Mouse (Mus musculus): ENCODE measurements around the gene Myzap.
"Not testable (repeated sequence)": the region's sequence is repeated elsewhere in the genome, so short reads cannot be mapped to it uniquely, and the experiment has no call there.

The Myzap gene

DNA sequence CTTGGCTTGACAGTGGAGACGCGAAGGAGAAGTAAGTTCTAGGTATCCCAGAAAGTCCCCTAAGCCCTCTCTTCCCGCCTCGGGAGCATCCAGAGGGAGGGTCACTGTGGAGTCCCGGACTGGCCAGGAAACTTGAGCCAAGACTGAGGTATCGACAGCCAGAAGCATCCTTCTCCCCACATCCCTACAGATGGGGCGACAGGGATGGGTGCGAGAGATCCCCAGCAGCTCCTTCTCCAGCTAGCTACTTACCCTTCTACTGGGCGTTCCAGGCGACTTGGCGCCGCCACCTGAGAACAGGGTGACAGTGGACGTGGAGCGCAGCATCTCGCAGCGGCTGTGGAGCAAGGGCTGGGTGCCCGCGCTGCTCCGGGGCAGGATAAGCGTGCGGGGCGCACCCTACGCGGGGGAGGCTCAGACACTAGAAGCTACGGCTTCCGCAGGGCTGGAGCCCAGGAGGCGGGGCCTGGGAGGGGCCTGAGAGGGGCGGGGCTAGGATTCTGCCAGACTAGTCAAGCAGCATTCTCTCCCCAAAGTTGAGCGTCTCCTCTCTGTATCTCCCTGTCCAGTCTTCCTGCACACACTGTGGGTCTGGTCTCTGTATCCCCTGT is at the start of gene Myzap:
Gene Myzap, minus strand, starts transcription at position 423 of the 611 bp plus-strand sequence.
- peak; percentile 58 for DNase-seq (ENCODE audit: low read depth, low spot score)

DNA sequence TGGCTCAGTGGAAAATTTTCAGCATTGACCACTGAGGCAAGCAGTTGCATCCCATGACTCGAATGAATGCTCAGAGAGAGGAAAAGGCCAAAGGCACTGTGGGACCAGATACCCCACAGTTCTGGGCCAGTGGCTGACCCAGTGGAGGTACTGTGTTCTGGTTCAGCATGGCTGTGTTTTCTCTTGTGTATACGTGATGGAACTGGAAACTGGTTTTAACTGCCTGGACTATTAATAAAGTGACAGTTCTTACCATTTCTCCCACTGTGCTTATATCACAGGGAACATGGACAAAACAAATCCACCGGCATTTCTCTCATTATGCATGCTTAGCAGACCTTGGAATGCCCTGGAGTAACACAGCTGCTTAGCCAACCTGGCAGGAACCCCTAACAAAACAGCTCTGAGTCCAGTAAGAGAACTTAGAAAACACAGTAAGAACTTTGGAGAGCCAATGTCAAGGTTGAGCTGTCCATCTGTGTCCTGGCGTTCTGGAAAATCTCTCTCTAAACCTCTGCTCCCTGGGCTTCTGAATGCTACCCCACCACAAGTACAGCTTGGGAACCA is 48.3 kb upstream of the Myzap start:
- no peak for DNase-seq (ENCODE audit: low read depth, low spot score)

DNA sequence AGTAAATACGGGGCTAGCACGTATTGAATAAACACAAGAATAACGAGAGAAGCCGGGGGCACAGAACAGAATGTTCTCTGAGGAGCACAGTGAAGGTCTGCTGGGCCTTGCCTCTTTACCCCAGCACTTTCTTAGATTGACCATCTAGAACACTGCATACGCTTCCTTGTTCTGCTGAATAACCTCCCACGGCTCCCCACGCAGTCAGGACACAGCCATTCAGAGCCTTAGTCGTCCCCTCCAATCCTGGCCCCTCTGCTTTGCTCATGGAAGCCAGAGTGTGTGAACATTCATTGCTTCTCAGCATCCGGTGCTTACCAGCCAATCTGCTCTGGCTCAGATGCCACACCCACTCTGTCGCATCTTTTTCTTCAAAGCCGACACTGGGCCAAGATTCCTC is 46.0 kb upstream of the Myzap start:
- no peak for DNase-seq (ENCODE audit: low read depth, low spot score)

DNA sequence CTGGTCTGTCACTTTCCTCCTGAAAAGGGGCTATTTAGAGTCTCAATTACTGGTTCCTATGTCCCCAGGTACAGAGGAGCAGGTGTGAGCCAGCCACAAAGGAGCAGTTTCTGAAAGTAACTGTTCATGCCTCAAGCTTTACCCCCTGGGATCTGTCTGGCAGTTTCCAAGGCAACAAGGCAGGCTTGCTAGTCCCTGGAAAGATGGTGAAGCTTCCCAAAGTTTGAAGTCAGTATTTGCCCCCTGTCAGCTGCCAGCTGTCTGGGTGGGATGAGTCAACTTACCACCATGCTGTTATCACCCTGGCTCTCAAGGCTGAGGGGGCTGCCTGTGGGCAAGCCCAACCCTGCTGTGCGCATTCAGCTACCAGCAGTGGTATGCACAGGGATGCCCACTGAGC is 44.7 kb upstream of the Myzap start:
- DNase-seq (ENCODE audit: low read depth, low spot score): no peak

DNA sequence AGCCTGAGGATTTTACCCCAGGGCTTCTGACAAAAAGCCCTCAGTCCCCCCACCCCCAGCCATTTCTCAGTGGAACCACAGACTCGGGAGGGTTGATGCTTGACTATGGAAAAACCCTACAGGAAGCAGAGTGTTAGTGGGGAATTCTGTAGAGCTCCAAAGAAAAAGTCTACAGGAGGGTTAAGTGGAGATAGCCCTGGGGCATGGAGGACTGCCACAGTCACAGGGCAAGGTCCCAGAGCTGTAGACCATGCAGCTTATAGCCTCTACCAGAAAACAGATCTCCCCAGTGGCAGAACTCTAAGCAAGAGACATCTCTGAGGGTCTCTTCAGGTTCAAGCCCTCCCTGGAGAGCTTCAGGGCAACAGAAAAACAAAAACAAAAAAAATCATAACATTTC is 43.5 kb upstream of the Myzap start:
- DNase-seq (ENCODE audit: low read depth, low spot score): no peak

DNA sequence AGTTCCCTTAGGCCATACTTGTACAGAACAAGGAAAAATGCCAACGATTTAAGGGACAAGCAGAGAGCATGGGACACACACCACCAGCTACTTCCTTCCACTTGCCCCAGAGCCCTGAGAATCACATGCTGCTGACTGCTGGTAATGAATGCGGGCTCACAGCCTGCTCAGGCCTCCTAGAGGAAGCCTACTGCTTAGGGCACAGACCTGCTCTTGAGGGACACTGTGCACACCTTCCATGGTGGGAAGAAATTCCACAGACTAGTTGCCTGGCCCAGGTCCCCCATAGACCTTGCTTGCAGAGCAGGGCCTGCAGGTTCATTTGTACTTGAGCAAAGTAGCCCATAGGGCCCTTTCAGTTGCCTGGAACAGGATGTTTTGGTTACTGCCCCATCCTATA is 42.8 kb upstream of the Myzap start:
- DNase-seq (ENCODE audit: low read depth, low spot score): no peak

DNA sequence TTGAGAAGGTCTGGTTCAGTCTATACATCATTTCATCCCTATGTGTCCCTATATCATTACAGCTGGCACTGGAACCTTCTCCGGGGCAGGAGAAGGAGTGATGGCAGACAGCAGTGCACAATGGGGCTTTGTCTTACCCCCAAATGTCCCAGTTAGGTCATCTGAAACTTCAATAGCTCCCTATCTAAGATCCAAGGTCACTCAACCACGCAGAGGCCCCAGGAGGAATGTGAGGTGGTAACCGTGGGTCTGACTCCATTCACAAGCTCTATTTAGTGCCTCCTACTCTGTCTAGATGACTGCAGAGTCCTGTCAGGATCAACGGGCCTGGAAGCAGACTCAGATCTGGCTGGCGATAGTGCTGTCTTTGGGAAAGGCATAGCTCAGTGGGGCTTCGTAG is 36.8 kb upstream of the Myzap start:
- no peak for DNase-seq (ENCODE audit: low read depth, low spot score)

DNA sequence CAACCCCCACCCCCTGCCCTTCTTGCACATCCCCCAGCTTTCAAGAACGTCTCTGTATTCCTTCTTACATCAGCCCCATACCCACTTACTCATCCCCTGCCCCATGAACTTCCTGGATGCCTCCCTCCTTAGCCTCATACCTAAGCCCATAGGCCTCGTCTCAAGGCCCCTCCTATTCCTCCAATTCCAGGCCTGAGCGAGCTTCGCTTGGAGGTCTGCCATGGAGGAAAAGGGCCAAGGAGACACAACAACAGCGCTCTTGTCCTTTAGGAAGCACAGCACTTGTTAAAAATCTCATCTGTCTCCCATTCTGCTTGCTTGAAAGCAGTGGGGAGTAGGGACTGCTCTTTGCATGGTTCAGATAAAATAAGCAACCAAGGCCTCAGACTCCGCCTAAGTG is 36.1 kb upstream of the Myzap start:
- DNase-seq (ENCODE audit: low read depth, low spot score): no peak

DNA sequence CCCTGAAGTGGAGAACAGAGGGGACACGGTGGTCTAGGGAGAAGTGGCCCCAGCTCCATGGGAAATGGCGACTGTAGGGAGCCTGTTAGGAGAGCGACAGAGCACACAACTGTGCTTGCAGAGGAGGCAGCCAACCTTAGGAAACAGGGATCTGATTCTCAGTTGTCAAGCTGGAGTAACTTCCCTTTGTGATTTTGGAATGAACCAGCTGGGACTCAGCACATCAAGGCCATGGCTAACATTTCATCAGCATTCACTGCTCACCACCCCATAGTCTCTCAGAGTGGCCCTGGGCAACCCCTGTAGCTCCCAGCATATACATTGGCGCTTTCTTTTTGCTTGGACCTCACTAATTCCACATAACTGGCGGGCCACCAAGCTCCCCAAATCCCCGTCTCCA is 33.8 kb upstream of the Myzap start:
- DNase-seq (ENCODE audit: low read depth, low spot score): no peak

DNA sequence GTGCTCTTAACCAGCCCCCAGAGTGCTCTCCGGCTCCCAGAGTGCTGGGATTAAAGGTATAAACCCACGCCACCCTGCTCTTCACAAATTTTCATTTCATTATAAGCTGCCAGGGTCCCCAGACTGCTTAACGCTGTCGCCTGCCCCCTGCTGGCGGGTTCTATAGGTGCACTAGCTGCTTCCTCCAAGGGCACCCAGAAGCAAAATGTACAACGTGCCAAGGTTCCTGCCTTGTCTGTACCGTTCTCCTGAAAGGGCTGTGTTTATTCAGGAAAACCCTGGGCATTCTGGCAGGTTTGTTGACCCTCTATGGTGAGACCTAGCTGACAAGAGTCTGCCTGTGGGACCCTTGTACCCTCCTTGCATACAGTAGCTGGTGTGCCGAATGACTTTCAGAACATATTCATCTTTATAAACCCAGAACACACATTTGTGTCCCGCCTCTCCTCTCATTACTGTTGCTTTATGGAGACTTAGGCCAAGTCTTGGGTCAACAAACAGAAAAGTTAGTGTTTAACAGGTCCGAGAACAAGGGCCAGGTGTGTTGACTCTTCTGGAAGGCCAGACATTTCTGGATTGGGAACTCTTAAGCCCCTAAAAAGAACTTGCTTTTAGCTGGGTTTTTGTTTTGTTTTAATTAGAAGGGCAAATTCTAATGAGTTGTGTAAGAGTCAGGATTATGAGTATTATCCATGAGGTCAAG is 32.8 kb upstream of the Myzap start:
- DNase-seq (ENCODE audit: low read depth, low spot score): peak; percentile 44

DNA sequence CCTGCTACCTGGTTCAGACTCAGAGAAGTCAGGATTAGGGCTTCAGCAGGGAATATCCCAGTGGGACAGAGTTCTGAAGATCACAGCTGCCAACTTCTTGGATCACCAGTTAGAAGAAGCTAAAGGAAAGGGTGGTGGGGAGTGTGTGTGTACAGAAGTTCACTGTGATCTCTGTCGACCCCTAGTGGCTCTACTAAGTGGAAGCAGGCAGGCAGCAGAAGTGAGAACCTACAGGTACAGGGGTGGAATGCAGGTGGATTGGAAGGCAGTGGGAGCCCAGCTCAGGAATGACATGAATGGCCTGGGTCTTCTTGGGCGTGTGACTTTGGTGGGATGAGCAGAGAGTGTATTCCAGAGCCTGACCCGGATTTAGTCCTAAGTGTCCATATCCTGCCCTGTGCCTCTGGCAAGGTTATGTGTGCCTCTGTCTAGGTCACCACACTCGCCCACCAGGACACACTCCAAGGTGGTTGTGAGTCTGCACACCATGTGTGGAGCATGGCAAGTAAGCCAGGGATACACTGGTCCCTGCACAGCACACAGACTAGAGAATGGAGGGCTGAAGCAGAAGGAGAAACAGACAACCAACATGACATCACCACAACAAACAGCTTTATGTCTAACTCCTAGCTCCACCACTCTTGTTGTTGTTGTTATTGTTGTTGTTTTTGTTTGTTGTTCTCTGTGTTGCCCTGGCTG is 31.9 kb upstream of the Myzap start:
- DNase-seq (ENCODE audit: low read depth, low spot score): peak; percentile 48

DNA sequence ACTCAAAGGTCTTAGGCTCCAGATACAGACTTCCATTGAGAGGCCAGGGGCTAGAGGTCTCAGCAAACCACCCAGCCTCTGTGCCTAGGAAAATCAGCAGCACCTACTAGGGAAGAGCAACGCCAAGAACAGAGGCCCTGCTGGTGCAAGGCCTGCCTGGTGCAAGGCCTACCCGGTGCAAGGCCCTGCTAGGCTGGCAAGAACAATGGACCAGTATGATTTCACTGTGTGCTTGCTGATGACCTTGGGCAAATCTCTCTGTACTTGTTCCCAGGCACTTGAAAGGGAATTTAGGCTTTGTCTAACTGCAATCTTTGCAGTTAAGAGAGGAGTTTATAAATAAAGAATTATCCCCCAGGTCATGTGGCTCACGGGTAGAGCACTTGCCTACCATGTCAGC is 30.4 kb upstream of the Myzap start:
- no peak for DNase-seq (ENCODE audit: low read depth, low spot score)

DNA sequence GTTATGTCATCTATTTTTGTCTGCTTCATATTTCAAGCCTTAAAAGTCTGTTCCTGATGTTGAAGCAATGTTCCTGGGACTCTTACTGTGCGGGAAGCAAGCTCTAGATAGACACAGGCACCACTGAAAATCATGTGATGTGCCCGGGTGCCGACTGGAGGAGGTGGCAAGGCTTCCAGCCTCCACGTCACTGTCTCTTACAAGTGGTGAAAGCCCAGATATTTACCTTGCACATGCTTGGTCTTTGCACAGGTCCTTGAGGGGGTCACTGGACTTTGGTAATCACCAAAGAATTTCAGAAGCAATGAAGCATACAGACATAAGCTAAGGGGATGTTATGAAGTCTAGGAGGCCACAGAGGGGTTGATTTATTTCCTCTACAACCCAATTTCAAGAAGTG is 29.8 kb upstream of the Myzap start:
- no peak for DNase-seq (ENCODE audit: low read depth, low spot score)

DNA sequence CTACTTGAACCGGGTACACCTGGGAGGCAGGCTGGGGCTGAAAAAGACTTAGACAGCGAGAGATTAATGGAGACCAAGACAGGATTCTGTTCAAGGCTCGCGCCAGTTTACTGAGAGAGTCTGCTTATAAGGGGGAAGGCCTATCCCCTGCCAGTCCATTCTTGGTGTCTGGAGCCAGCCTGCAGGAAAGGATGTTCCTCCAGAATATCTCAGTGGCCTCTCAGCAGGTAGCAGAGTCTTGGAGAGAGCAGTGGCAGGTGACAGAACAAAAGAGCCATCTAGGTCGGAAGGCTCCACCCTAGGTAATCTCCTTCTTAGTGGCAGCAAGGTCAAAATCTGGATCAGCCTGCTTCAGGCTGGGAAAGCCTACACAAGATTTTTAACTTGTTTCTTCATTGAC is 28.0 kb upstream of the Myzap start:
- DNase-seq (ENCODE audit: low read depth, low spot score): not testable (repeated sequence)

DNA sequence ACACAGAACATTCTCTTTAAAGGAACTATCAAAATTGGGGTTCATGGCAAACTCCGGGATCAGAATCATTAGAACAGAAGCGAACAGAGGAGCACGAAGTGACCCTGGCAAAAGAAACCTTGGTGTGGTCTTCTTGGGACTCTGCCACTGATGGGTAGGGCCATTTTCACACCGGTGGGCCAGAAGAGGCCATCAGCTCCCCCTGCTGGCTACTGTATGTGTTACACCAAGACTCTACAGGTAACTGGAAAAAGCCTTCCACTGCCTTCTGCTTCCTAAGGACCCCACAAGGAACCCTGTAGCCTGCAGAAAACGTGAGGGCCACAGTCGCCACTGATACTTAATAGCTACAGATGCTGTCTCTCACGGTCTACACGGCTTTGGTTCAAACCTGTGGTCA is 25.2 kb upstream of the Myzap start:
- DNase-seq (ENCODE audit: low read depth, low spot score): no peak

DNA sequence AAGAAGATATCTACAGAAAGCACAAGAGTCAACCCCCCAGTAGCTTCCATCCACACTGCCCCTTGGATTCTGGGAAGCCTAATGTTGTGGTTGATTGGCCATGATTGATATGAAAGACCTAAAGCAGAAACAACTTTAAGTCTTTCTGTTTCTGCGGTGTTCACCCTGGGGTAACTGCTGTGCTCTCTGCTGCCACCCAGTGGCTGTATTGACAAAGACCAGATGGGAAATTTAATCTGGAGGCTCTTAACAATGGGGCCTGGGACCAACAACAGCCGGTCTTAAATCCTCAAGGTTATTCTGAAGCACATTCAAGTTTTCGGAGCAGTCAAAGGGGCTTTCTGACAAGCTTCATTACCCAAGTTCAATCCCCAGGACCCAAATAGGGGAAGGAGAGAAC is 24.0 kb upstream of the Myzap start:
- DNase-seq (ENCODE audit: low read depth, low spot score): peak; percentile 78

DNA sequence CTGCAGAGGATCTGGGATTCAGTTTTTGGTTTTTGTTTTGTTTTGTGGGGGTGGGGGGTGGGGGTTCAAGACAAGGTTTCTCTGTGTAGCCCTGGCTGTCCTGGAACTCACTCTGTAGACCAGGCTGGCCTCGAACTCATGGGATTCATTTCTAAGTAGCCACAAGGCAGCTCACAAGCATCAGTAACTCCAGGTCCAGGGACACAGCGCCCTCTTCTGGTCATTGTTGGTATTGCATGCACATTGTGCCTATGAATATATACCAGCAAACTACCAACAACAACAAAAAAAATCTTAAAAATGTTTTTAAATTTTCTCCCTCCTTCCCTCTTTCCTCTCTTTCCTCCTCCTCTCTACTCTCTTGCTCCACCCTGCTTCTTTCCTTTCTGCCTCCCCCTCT is 22.5 kb upstream of the Myzap start:
- peak; percentile 31 for DNase-seq (ENCODE audit: low read depth, low spot score)

DNA sequence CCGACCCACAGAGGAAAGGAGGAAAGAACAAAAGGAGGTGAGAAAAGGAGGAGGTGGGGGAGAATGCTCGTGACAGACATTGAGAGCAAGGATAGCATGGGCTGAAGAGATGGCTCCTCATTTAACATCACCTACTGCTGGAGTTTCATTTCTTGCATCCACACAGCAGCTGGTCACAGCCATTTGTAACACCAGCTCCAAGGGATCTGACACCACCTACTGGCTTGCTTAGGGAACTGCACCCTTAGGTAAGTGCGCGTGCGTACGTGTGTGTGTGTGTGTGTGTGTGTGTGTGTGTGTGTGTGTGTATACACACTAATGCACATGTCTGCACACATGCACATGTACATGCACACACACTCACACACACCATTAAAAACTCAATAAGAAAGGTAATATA is 20.8 kb upstream of the Myzap start:
- DNase-seq (ENCODE audit: low read depth, low spot score): no peak

DNA sequence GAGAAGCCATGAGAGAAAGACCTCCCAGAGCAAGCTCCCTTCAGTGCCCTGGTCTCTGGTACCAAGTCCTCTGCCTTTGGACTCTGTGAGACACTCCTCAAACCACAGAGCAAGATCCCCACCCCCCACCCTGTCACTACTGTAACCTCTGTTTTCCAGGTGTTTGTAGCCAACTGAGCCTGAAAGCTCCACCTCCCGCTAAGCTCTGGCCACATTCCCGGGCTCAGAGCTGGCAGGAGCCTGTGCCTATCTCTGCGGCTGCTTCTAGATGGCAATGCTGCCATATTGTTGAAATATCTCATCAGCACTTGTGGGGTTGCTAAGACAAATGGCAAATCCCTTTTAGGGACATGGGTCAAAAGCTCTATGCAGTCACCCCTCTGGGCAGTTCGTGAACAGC is 19.7 kb upstream of the Myzap start:
- DNase-seq (ENCODE audit: low read depth, low spot score): no peak

DNA sequence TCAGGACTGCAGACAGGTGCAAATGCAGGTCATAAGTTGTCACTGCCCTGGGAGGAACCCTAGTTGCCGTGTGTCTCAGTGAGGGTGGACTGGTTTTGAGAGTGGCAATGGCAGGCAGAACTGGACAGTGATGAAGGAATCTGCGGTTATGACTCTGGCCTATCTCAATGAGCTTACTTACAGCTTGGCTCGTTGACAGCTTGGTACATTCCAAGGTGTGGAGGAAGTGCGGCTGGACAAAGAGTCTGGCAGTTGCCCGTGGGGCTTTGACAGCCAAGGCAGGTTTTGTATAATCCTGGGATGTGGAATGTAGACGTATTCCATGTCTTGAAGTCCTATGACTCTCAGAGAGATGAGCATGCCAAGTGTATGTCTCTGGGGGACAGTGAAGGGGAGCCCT is 16.9 kb upstream of the Myzap start:
- no peak for DNase-seq (ENCODE audit: low read depth, low spot score)

DNA sequence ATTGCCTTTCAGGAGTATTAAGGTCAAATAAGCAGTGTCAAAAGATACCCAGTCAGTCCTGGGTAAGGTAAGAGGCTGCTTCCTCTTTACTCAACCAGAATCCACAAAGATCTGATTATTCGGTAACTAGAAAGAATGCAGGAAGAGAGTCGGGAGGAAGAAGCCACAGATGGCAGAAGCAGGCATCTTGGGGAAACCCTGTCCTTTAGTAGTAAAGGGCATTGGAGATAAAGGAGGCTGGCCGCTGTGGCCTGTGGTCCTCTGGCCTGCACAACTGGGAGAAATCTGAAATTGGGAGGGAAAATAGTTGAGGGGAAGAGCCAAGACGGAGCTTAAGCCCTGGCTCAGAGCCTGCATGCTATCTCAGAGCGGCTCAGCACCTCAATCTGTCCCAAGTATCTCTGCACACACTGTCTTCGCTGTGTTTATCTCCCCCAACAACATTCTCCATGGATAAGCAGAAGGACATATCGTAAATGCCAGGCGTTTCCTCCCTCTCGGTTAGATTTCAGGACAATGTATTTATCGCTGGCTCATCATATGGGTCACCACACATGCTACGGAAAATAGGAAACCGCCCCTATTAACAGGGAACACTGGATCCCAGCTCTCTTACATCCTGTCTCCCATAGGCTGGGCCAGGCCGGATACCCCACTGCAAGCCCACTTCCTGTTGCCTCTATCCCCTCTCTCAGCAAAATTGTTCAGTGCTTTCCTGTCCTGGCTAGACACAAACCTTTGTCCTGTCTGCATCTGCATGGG is 14.3 kb upstream of the Myzap start:
- DNase-seq (ENCODE audit: low read depth, low spot score): no peak

Data from embryo, embryonic 11.5 days (tissue).